Mouse (Mus musculus): ENCODE data around the gene Gm49325. TPM values are rescaled to one million over a fixed set of nuclear protein-coding genes. Genes with fewer than 3 reads are reported as not detected.
"Not testable (repeated sequence)": the region's sequence is repeated elsewhere in the genome, so short reads cannot be mapped to it uniquely, and the experiment has no call there.

Gene Gm49325
- polyA plus RNA-seq, 1 experiment, result not detected

DNA sequence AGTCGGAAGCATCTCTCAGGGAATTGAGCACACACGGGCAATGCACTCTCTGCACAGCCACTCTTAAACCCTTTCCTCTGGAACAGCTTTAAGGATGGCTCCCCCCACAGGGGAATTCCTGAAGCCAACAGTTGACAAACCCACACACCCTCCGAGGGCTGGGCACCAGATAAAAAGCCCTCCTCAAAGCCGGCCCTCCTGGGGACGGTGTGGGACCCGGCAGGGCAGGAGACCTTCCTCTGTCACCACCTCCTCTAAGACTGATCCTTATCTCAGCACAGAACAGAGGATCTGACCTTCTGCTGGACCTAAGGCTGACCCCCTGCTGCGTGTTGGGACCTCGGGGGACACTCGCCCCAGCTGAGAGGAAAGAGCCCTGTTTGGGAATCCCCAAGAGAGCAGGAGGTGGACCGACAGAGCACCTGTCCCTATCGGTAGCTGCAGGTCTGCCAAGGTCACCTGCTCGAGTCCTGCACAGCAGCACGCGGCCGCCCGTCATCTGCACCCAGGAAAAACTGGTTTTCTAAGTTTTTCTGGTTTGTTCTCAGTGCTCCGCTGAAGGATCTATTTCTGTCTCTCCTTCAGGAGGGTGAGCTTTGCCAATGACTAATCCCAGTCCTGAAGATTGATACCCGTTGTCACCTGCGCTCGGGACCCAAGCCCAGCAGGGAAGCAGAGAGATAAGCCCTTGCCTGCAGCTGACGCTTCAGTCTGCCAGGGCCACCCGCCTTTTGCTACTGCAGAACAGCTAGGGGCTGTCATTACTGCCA, 80.1 kb downstream of the Gm49325 start, which contains the start of gene Tspear:
Gene Tspear (plus strand): TSS at position 675 of the 770 bp plus-strand sequence.
- DNase-seq (ENCODE audit: low read depth), result no peak

DNA sequence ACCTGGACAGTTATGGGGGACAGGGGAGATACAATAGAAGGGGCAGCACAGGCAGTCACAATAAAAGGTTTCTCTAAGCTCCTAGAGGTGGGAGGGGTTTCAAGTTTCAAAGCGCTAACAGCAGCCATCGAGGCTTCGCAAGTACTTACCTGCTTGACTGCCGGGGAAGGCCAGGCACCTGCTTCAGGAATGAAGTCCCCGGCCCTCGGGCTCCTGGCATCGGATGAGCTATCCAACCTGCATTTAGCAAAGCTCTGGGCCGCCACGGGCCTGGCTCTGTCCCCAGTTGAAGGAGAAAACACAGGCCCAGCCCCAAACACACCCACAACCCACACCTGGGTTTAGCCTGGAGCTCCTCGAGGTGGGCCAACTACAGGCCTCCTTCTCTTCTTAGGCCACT, 81.0 kb downstream of the Gm49325 start:
- TF ChIP-seq CTCF (IDR thresholded peaks at IDR 0.05; ENCODE audit: borderline replicate concordance, extremely low read depth, insufficient read depth, insufficient read length) (no peak), POLR2A (IDR thresholded peaks at IDR 0.05; ENCODE audit: borderline replicate concordance, extremely low read depth, insufficient read depth, insufficient read length, poor library complexity, severe bottlenecking) (no peak)
- DNase-seq (ENCODE audit: low read depth), result no peak

More for the DNA sequence above, 80.1 kb downstream of the Gm49325 start, which contains the start of gene Tspear:
- TF ChIP-seq POLR2A (IDR thresholded peaks at IDR 0.05; ENCODE audit: borderline replicate concordance, extremely low read depth, insufficient read depth, insufficient read length, poor library complexity, severe bottlenecking) (no peak), CTCF (IDR thresholded peaks at IDR 0.05; ENCODE audit: borderline replicate concordance, extremely low read depth, insufficient read depth, insufficient read length) (no peak)

DNA sequence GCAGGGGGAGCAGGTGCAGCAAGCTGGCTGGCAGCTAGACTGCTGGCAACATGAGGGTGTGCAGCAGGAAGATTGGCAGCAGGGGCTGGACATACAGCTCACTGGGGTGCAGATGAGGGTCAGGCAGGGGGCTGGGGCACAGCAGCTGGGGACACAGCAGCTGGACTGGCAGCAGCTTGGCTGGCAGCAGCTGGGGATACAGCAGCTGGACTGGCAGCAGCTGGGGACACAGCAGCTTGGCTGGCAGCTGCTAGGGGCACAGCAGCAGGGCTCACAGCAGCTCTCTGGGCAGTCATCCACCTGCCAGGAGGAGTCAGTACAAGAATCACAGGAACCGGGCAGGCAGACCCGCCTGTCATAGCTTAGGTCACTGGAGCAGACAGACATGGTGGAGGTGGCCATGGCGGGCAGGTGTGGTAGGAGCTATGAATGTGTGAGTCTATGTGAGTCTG, 84.4 kb downstream of the Gm49325 start, which contains the start of gene Gm19402:
Gene Gm19402 (minus strand): TSS at position 402 of the 452 bp plus-strand sequence.
- not testable (repeated sequence) for DNase-seq (ENCODE audit: low read depth)

Other genes with a start within 250 kb of the Gm49325 start
- 18.0 and 22.4 TPM in 2 replicates for gene Adarb1, start 187.9 kb upstream of the Gm49325 start, polyA plus RNA-seq (2012; rRNA removed)
- gene Fam207a, start 90.4 kb upstream of the Gm49325 start, polyA plus RNA-seq (2012; rRNA removed), result 38.1 and 38.8 TPM in 2 replicates
- 0.62 and 0.94 TPM in 2 replicates for gene Itgb2, start 75.9 kb upstream of the Gm49325 start, polyA plus RNA-seq (2012; rRNA removed)
- gene Pttg1ip, start 24.5 kb upstream of the Gm49325 start, polyA plus RNA-seq (2012; rRNA removed), result 70.0 and 74.8 TPM in 2 replicates
- gene Sumo3, start 100 bp upstream of the Gm49325 start, polyA plus RNA-seq (2012; rRNA removed), result 368 and 420 TPM in 2 replicates
- gene Ube2g2, start 16.1 kb downstream of the Gm49325 start, polyA plus RNA-seq (2012; rRNA removed), result 56.9 and 57.7 TPM in 2 replicates
- 1.5 and 1.6 TPM in 2 replicates for gene Tspear, start 80.4 kb downstream of the Gm49325 start, polyA plus RNA-seq (2012; rRNA removed)
- not detected in 2 replicates for gene Gm19402, start 84.6 kb downstream of the Gm49325 start, polyA plus RNA-seq (2012; rRNA removed)
- not detected in 2 replicates for gene Gm9508, start 91.0 kb downstream of the Gm49325 start, polyA plus RNA-seq (2012; rRNA removed)
- gene Gm10272, start 100.4 kb downstream of the Gm49325 start, polyA plus RNA-seq (2012; rRNA removed), result not detected in 2 replicates
- gene Gm10024, start 105.3 kb downstream of the Gm49325 start, polyA plus RNA-seq (2012; rRNA removed), result not detected in 2 replicates
- not detected in 2 replicates for gene Gm10142, start 109.6 kb downstream of the Gm49325 start, polyA plus RNA-seq (2012; rRNA removed)
- not detected in 2 replicates for gene Krtap12-1, start 114.4 kb downstream of the Gm49325 start, polyA plus RNA-seq (2012; rRNA removed)
- gene Gm10100, start 120.3 kb downstream of the Gm49325 start, polyA plus RNA-seq (2012; rRNA removed), result not detected in 2 replicates
- gene Gm18596, start 136.4 kb downstream of the Gm49325 start, polyA plus RNA-seq (2012; rRNA removed), result not detected in 2 replicates
- gene Gm9736, start 145.2 kb downstream of the Gm49325 start, polyA plus RNA-seq (2012; rRNA removed), result not detected in 2 replicates
- gene Gm3233, start 153.5 kb downstream of the Gm49325 start, polyA plus RNA-seq (2012; rRNA removed), result not detected in 2 replicates
- gene Gm3238, start 165.1 kb downstream of the Gm49325 start, polyA plus RNA-seq (2012; rRNA removed), result not detected in 2 replicates
- not detected in 2 replicates for gene Gm7138, start 170.7 kb downstream of the Gm49325 start, polyA plus RNA-seq (2012; rRNA removed)
- gene Gm3250, start 176.3 kb downstream of the Gm49325 start, polyA plus RNA-seq (2012; rRNA removed), result not detected in 2 replicates
- not detected in 2 replicates for gene Gm7137, start 182.0 kb downstream of the Gm49325 start, polyA plus RNA-seq (2012; rRNA removed)
- not detected in 2 replicates for gene Gm9639, start 188.9 kb downstream of the Gm49325 start, polyA plus RNA-seq (2012; rRNA removed)
- not detected in 2 replicates for gene Gm19668, start 192.9 kb downstream of the Gm49325 start, polyA plus RNA-seq (2012; rRNA removed)
- not detected in 2 replicates for gene Gm9507, start 205.6 kb downstream of the Gm49325 start, polyA plus RNA-seq (2012; rRNA removed)
- gene Gm2696, start 208.5 kb downstream of the Gm49325 start, polyA plus RNA-seq (2012; rRNA removed), result 0.14 TPM in 1 of 2 replicates, not detected in the other
- not detected in 2 replicates for gene Krtap10-4, start 220.9 kb downstream of the Gm49325 start, polyA plus RNA-seq (2012; rRNA removed)
- gene Krtap10-10, start 229.8 kb downstream of the Gm49325 start, polyA plus RNA-seq (2012; rRNA removed), result not detected in 2 replicates
- gene Gm36176, start 240.6 kb downstream of the Gm49325 start, polyA plus RNA-seq (2012; rRNA removed), result not detected in 2 replicates
- 0.10 TPM in 1 of 2 replicates, not detected in the other for gene Gm10318, start 246.7 kb downstream of the Gm49325 start, polyA plus RNA-seq (2012; rRNA removed)

All from brain, embryonic 14.5 days (tissue).